Mouse (Mus musculus): ENCODE measurements around the gene Olfr1425. TPM values are rescaled to one million over a fixed set of nuclear protein-coding genes. Genes with fewer than 3 reads are reported as not detected.
"Not testable (repeated sequence)": the region's sequence is repeated elsewhere in the genome, so short reads cannot be mapped to it uniquely, and the experiment has no call there.

The Olfr1425 gene
- not detected in 2 replicates for polyA plus RNA-seq (2014; fragmentation: Nextera tagmentation; extraction: Ambion mirVana)

DNA sequence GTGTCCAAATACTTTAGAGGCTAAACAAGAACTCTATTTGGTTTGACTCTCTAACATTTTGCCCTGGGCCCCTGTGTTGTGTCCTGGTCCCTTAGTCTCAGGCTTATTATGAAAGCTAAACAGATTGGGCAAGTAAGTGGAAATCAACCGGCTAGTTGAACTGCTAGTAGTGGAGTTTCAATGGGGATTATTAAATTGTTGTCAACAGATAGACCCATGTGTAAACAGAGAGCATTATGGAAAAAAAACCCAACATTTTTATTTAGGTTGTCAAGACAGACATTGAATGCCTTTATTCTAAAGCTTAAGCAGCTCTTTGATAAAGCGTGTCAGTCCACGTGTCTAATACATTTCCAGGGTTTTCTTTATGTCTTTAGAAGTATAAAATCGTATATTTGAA is at the start of gene Olfr1425:
Gene Olfr1425, minus strand, starts transcription at position 101 of the 400 bp plus-strand sequence.
- not testable (repeated sequence) for H3K4me1 ChIP-seq (ENCODE audit: control insufficient read depth, insufficient read depth, low read length); H3K36me3 ChIP-seq (ENCODE audit: control insufficient read depth, insufficient read depth, low read length); H3K27ac ChIP-seq (ENCODE audit: low read depth, low read length); H3K4me2 ChIP-seq; ATAC-seq (ENCODE audit: low FRiP score); H3K9ac ChIP-seq (ENCODE audit: low read length); DNase-seq (ENCODE audit: low spot score, missing footprints); H3K9me3 ChIP-seq (ENCODE audit: control insufficient read depth, low read length); H3K27me3 ChIP-seq (ENCODE audit: control insufficient read depth, insufficient read depth, low read length); H3K4me3 ChIP-seq (ENCODE audit: low read depth, low read length)
- 83% methylated on average over 4 of the region's 4 CpGs for WGBS

DNA sequence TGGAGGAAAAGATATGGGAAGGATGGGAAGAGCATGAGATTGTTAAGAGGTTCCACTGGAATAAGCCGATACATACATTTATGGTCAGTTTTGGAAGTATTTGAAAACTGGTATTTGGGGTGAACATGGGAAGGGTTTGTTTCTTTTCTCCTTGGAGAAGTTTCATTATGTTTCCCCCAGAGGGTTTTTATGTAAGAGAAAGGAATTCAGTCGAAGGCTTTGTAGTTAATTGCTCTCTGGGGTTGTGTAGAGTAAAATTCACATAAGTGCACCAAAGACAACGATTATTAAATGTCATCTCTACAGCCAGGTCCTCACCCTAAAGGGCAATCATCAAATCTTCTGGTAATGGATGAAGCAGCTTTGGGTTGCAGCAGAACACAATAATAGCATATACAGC is 45.6 kb upstream of the Olfr1425 start, which contains the start of gene Olfr76:
Gene Olfr76, minus strand, starts transcription at position 101 of the 400 bp plus-strand sequence.
- Histone ChIP-seq H3K27me3 (ENCODE audit: control insufficient read depth, insufficient read depth, low read length) (no peaks in the 10 kb centered on the region), H3K36me3 (ENCODE audit: control insufficient read depth, insufficient read depth, low read length) (no peaks in the 10 kb centered on the region), H3K4me1 (ENCODE audit: control insufficient read depth, insufficient read depth, low read length) (no peaks in the 10 kb centered on the region), H3K9ac (ENCODE audit: low read length) (no peak within 1 kb of the TSS), H3K4me2 (no peak within 1 kb of the TSS), H3K27ac (ENCODE audit: low read depth, low read length) (no peak within 1 kb of the TSS), H3K9me3 (ENCODE audit: control insufficient read depth, low read length) (no peaks in the 10 kb centered on the region), H3K4me3 (ENCODE audit: low read depth, low read length) (no peak within 1 kb of the TSS)
- no peak for ATAC-seq (ENCODE audit: low FRiP score)
- DNase-seq (ENCODE audit: low spot score, missing footprints): no peak
- 81% methylated on average over 3 of the region's 3 CpGs for WGBS

DNA sequence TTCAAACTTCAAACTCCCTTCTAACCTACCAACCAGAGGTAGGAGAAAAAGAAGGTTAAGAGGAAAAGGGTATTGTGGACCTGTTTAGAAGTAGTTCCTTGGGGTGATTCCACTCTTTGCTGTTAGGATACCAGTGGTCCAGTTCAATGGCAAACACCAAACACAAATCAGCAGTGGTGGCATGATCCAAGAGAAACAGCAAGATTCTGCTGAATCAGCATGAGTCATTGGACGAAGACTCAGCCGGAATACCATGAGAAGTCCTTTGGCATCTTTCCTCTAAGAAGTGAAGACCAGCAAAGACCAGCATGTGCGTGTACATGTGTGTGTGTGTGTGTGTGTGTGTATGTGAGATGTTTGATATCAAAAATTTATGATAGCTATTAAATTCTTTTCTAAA is 38.9 kb upstream of the Olfr1425 start:
- Histone ChIP-seq H3K4me1 (ENCODE audit: control insufficient read depth, insufficient read depth, low read length) (no peaks in the 10 kb centered on the region), H3K9me3 (ENCODE audit: control insufficient read depth, low read length) (no peaks in the 10 kb centered on the region), H3K36me3 (ENCODE audit: control insufficient read depth, insufficient read depth, low read length) (no peaks in the 10 kb centered on the region), H3K27me3 (ENCODE audit: control insufficient read depth, insufficient read depth, low read length) (no peaks in the 10 kb centered on the region), H3K9ac (ENCODE audit: low read length) (no peak overlapping the region), H3K4me3 (ENCODE audit: low read depth, low read length) (no peak overlapping the region), H3K27ac (ENCODE audit: low read depth, low read length) (no peak overlapping the region), H3K4me2 (no peak overlapping the region)
- DNase-seq (ENCODE audit: low spot score, missing footprints) (no peak), ATAC-seq (ENCODE audit: low FRiP score) (no peak)
- 90% methylated on average over 3 of the region's 3 CpGs for WGBS

DNA sequence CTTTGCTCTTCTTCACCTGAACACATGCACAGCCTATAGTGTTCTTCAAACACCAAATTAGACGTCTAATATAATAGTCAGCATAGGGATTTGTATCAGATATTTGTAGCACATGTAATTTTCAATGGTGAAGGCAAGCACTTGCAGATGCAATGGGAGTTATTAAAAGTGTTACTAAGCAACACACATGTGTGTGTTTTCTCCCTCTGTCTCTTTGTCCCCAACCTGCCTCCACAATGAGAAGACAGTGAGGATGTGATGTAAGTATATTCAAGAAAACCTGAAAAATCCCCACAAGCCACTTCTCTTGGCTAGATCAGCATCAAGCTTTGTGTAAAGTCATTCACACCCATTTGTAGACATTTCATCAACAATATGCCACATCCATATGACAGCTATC is 38.3 kb upstream of the Olfr1425 start, which contains the start of gene Olfr1428:
Gene Olfr1428, minus strand, starts transcription at position 101 of the 400 bp plus-strand sequence.
- H3K4me1 ChIP-seq (ENCODE audit: control insufficient read depth, insufficient read depth, low read length): no peaks in the 10 kb centered on the region
- DNase-seq (ENCODE audit: low spot score, missing footprints): no peak
- H3K27me3 ChIP-seq (ENCODE audit: control insufficient read depth, insufficient read depth, low read length): no peaks in the 10 kb centered on the region
- no peak within 1 kb of the TSS for H3K4me2 ChIP-seq
- H3K36me3 ChIP-seq (ENCODE audit: control insufficient read depth, insufficient read depth, low read length): no peaks in the 10 kb centered on the region
- no peaks in the 10 kb centered on the region for H3K9me3 ChIP-seq (ENCODE audit: control insufficient read depth, low read length)
- no peak within 1 kb of the TSS for H3K9ac ChIP-seq (ENCODE audit: low read length)
- H3K4me3 ChIP-seq (ENCODE audit: low read depth, low read length): no peak within 1 kb of the TSS
- 78% methylated on average over 1 of the region's 1 CpGs for WGBS
- ATAC-seq (ENCODE audit: low FRiP score): no peak
- no peak within 1 kb of the TSS for H3K27ac ChIP-seq (ENCODE audit: low read depth, low read length)

DNA sequence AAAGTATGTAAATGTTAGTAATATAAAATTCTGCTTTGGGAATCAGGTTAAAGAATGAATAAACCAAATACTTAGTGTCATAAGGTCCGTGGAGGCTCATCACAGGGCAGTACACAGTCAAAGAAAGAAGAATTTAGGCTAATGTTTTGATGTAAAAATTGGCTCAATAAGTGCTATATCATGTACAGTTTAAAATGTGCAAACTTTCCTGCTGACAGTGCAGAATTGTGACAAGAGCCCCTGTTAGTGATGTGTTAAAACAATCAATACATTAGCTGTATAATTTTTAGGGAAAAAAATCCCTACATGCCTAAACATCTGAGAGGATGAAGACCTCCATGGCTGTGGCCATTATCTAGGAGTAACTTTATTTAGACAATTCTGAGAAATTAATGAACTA is 36.3 kb upstream of the Olfr1425 start:
- WGBS: 84% methylated on average over 1 of the region's 1 CpGs
- no peaks in the 10 kb centered on the region for H3K4me1 ChIP-seq (ENCODE audit: control insufficient read depth, insufficient read depth, low read length)
- no peak for ATAC-seq (ENCODE audit: low FRiP score)

DNA sequence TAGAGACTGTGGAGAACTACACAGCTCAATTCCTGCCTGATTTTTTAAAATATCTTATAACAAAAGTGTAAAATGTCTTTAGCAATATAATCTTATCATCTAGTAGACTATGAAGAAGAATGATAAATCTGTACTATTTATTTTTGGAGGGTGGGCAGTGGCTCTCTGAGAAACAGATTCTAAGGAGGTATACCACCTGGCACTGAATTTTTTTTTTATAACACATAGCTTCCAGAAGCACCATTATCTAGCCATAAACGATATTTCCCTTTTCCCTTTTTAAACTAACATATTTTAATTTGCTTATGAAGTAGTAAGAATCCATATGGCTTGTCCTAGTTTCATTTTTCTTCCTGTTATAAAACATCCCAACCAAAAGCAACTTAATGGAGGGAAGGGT is 27.0 kb upstream of the Olfr1425 start:
- H3K4me1 ChIP-seq (ENCODE audit: control insufficient read depth, insufficient read depth, low read length): no peaks in the 10 kb centered on the region
- 67% methylated on average over 1 of the region's 1 CpGs for WGBS
- no peaks in the 10 kb centered on the region for H3K36me3 ChIP-seq (ENCODE audit: control insufficient read depth, insufficient read depth, low read length)
- H3K9me3 ChIP-seq (ENCODE audit: control insufficient read depth, low read length): no peaks in the 10 kb centered on the region
- ATAC-seq (ENCODE audit: low FRiP score): no peak
- no peaks in the 10 kb centered on the region for H3K27me3 ChIP-seq (ENCODE audit: control insufficient read depth, insufficient read depth, low read length)
- no peak for DNase-seq (ENCODE audit: low spot score, missing footprints)
- no peak overlapping the region for H3K4me2 ChIP-seq
- H3K9ac ChIP-seq (ENCODE audit: low read length): no peak overlapping the region
- no peak overlapping the region for H3K27ac ChIP-seq (ENCODE audit: low read depth, low read length)
- no peak overlapping the region for H3K4me3 ChIP-seq (ENCODE audit: low read depth, low read length)

More for the DNA sequence above, 36.3 kb upstream of the Olfr1425 start:
- H3K9me3 ChIP-seq (ENCODE audit: control insufficient read depth, low read length): no peaks in the 10 kb centered on the region
- H3K36me3 ChIP-seq (ENCODE audit: control insufficient read depth, insufficient read depth, low read length): no peaks in the 10 kb centered on the region
- no peak overlapping the region for H3K27ac ChIP-seq (ENCODE audit: low read depth, low read length)
- no peaks in the 10 kb centered on the region for H3K27me3 ChIP-seq (ENCODE audit: control insufficient read depth, insufficient read depth, low read length)
- DNase-seq (ENCODE audit: low spot score, missing footprints): no peak
- H3K4me3 ChIP-seq (ENCODE audit: low read depth, low read length): no peak overlapping the region
- H3K4me2 ChIP-seq: no peak overlapping the region
- no peak overlapping the region for H3K9ac ChIP-seq (ENCODE audit: low read length)

DNA sequence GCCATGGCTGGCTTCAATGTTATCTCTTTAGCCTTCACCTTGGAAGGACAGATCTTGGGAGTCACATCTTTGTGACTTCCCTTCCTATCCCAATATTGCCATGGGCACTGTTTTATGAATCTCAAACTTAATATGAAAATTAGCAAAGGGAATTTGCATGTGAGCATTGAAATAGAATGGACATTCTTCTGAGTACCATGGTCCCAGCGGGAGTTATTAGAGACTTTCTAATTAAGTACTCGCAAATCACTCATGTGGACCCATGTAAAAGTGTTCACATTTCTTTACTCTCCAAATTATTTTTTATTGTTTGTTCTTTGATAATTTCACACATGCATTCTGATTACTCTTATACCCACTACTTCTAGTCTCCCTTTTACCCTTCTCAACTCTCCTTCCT is 25.7 kb upstream of the Olfr1425 start, which contains the start of gene Olfr1427:
Gene Olfr1427, minus strand, starts transcription at position 101 of the 400 bp plus-strand sequence.
- ATAC-seq (ENCODE audit: low FRiP score): no peak
- no peak for DNase-seq (ENCODE audit: low spot score, missing footprints)
- Histone ChIP-seq H3K27ac (ENCODE audit: low read depth, low read length) (no peak within 1 kb of the TSS), H3K9me3 (ENCODE audit: control insufficient read depth, low read length) (no peaks in the 10 kb centered on the region), H3K4me1 (ENCODE audit: control insufficient read depth, insufficient read depth, low read length) (no peaks in the 10 kb centered on the region), H3K27me3 (ENCODE audit: control insufficient read depth, insufficient read depth, low read length) (no peaks in the 10 kb centered on the region), H3K4me3 (ENCODE audit: low read depth, low read length) (no peak within 1 kb of the TSS), H3K9ac (ENCODE audit: low read length) (no peak within 1 kb of the TSS), H3K4me2 (no peak within 1 kb of the TSS), H3K36me3 (ENCODE audit: control insufficient read depth, insufficient read depth, low read length) (no peaks in the 10 kb centered on the region)
- WGBS: 95% methylated on average over 2 of the region's 2 CpGs

DNA sequence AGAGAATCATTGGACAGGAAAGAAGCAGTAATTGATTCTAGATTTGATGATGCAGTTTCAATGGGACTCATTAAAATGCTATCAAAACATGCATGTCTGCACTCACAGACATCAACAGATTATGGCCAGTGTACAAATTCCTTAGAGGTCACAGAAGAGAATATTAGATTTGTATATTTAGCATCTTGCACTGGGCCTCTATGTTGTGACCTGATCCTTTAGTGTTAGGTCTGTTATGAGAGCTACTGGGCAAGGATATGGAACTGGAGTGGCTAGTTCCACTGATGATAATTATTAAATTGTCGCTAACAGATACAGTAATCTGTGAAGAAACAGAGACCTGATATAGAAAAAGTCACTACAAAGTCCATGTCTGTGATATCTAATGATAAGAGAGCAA is 14.4 kb upstream of the Olfr1425 start, which contains the start of gene Olfr1426:
Gene Olfr1426, minus strand, starts transcription at position 101 of the 400 bp plus-strand sequence.
- Histone ChIP-seq H3K27ac (ENCODE audit: low read depth, low read length) (no peak within 1 kb of the TSS), H3K9me3 (ENCODE audit: control insufficient read depth, low read length) (no peaks in the 10 kb centered on the region), H3K4me2 (no peak within 1 kb of the TSS), H3K9ac (ENCODE audit: low read length) (no peak within 1 kb of the TSS), H3K4me3 (ENCODE audit: low read depth, low read length) (no peak within 1 kb of the TSS), H3K4me1 (ENCODE audit: control insufficient read depth, insufficient read depth, low read length) (no peaks in the 10 kb centered on the region), H3K27me3 (ENCODE audit: control insufficient read depth, insufficient read depth, low read length) (no peaks in the 10 kb centered on the region), H3K36me3 (ENCODE audit: control insufficient read depth, insufficient read depth, low read length) (no peaks in the 10 kb centered on the region)
- WGBS: 82% methylated on average over 1 of the region's 1 CpGs
- ATAC-seq (ENCODE audit: low FRiP score) (no peak), DNase-seq (ENCODE audit: low spot score, missing footprints) (no peak)

DNA sequence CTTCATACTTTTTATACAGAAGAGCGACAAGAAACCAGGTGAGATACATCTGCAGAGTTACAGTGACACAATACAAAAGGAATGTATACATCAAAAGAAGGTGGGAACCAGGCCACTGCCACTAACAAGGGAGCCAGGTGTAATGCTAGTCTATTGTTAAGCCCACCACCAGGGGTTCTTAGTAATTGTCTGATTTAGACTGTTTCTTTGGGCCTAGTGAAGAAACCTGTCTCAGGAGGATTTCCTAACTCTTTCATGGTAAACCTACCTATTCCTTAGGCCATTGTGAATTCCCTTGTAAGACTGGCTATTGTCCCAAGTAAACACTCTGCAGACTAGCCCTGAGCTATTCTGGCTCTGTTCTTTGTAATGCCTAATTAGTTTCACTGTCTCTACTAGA is 8.0 kb downstream of the Olfr1425 start:
- ATAC-seq (ENCODE audit: low FRiP score); DNase-seq (ENCODE audit: low spot score, missing footprints); H3K9ac ChIP-seq (ENCODE audit: low read length); H3K9me3 ChIP-seq (ENCODE audit: control insufficient read depth, low read length); H3K36me3 ChIP-seq (ENCODE audit: control insufficient read depth, insufficient read depth, low read length); H3K4me2 ChIP-seq; H3K27ac ChIP-seq (ENCODE audit: low read depth, low read length); H3K4me1 ChIP-seq (ENCODE audit: control insufficient read depth, insufficient read depth, low read length); H3K27me3 ChIP-seq (ENCODE audit: control insufficient read depth, insufficient read depth, low read length); H3K4me3 ChIP-seq (ENCODE audit: low read depth, low read length): not testable (repeated sequence)
- WGBS: 88% methylated on average over 1 of the region's 1 CpGs

Measured in midbrain, embryonic 11.5 days (tissue).